Mouse (Mus musculus) common myeloid progenitor, adult 5-6 weeks (primary cell): ENCODE data around the gene Ciart. TPM values are rescaled to one million over a fixed set of nuclear protein-coding genes. Genes with fewer than 3 reads are reported as not detected.
"Not testable (repeated sequence)": the region's sequence is repeated elsewhere in the genome, so short reads cannot be mapped to it uniquely, and the experiment has no call there.

ENCODE experiments used
- ATAC-seq: replicated peaks from 2 replicates; pipeline ENCODE4 v1.8.0; 2016; ENCODE audit warnings: low read depth, mild to moderate bottlenecking, moderate TSS enrichment, inconsistent platforms; ENCODE audit not compliant: poor library complexity, severe bottlenecking
- total RNA-seq: library from RNA; stranded (forward); fragments of 200-1000, 187-1606 nt; gene quantifications from 2 replicates; pipeline ENCODE4 v1.2.3, GENCODE M21; 2017

Ciart gene
- total RNA-seq, 1 experiment from 2014 or later: 14.6 TPM

DNA sequence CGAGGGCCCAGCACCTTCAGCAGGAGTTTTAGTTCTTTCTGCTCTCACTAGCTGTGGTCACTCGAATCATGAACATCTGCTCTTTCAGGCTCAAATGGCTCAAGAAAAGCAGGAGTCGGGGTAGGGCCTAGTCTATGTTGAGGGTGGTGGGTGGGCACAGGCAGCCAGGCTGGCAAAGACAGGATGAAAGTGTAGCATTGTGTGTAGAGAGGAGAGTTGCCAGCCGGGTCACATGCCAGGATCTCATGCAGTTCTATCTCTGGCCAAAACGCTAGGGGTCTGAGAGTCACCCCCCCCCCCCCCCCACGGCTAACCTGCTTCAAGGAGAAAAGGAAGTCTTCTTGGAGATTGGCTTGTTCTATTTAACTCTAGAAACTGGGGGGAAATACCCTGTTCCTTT, 20.6 kb upstream of the Ciart start:
- no peak for ATAC-seq

DNA sequence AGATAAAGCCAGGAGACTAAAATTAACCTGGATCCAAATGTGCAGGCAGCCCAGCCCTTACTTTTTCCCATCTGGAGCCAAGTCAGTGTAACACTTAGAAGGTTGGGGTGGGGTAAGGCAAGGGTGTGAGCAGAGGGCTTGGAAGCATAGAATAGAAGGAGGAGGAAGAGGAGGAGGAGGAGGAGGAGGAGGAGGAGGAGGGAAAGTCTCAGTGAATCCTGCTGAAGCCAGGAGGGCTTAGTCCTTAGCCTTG, 20.2 kb upstream of the Ciart start:
- no peak for ATAC-seq

DNA sequence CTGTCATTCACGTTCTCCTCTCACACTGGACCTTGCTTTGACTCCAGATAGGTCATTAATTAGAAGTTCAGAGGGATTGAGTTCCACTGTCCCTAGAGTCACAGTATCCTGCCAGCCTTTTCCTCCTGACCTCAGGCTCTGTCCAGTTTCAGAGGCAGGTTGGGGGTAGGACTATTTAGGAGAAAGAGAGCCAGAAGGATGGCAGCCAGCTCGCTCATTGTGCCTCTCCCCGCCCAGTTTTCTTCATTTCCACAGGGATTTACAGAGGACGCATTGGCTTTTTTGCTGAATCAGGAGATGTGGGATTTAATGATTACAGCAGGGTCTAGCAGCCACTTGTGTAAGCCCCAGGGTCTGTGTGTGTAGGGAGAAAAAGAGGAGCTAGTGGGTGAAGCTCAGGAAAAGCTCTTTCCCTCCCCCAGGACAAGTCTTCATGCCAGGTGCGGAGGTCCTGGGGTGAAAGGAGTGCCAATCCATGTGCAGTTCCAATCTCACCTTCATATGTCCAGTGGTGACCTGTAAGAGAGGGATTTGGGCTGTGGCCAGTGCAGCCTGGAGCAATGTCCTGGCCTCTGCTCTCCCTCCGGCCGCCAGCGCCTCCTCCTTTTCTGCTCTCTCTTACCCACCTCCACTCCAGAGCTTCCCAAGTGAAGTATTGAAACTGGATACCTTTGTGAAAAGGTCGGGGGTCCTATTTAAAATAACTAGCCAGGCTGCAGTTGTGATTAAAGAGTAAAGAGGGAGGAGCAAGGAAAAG, 19.7 kb upstream of the Ciart start:
- no peak for ATAC-seq

DNA sequence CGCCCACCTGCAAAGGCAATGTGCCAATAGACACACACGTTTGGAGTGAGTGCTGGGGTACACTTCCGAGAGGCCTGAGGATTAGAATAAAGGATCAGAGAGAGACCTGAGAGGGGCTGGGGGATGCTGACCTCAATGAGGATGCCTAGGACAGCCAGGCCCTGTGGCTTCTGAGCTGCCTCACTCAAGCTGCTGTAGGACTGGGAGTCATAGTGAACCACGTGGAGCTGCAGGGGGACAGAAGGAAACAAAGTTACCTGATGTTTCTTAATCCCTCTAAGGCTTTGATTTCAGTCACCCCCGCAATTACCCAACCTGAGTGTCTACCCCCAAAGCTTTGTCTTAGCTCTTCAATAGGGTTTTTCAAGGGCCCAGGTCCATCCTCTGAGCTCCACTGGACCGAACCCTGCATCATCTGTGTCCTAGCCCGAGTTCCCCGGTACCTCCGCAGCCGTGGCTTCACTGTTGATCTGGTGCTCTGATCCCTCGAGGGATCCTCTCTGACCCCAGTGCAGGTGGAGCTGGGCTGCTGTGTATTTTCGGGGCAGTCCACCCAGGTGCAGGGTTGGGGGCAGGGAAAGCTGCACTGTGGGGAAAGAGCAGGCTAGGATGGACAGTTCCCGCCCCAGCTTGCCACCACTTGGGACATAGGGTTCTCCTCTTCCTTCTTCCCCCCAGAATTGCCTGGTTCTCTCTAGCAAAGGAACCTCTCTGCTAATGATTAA, 17.9 kb upstream of the Ciart start:
- ATAC-seq: no peak

DNA sequence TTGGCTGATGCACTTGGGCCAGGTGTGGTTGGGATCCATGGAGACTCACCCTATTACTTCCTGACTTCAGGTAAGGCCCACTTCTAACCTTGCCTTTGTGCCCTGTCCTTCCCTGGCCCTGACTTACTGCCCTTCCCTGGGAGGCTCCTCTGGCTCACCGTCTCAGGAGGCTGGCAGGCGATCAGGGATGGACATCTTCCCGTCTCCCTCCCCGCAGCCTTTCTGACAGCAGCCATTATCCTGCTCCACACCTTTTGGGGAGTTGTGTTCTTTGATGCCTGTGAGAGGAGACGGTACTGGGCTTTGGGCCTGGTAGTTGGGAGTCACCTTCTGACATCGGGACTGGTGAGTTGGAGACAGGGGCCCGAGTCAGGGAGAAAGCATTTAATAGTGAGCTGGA, 13.4 kb upstream of the Ciart start:
- ATAC-seq: not testable (repeated sequence)

DNA sequence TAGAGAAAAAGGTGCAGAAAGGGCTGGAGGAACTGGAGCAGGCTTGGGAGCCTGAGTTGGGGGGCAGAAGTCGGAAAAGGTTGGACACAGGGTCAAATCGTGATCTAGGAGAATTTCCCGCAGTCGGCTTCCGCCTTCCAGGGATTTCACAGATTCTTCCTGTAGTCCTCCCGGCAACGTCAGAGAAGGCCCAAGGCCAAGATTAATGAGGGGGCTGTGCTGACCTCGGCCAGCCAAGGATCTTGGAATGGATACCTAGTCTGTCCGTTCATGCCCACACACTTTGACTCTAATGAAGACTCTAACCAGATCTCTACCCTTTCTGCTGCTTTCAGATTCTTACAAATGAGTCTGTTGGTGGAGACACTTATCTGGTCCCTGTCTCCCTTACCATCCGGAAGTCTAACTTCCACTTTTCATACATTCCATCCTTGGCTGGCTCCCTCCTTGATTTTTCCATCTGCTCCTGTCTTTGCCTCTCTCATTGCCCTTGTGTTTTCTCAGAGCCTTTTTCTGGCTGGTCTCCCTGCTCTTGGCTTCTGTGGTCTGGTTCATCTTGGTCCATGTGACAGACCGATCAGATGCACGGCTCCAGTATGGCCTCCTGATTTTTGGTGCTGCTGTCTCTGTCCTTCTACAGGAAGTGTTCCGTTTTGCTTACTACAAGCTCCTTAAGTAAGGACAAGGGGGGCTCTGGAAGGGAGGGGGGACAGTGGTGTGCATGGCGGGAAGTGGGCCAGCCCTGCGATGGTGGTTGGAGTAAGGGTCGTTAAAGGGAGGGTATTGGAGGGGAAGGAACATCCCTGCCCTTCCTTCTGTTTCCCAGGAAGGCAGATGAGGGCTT, 12.5 kb upstream of the Ciart start:
- ATAC-seq: no peak

DNA sequence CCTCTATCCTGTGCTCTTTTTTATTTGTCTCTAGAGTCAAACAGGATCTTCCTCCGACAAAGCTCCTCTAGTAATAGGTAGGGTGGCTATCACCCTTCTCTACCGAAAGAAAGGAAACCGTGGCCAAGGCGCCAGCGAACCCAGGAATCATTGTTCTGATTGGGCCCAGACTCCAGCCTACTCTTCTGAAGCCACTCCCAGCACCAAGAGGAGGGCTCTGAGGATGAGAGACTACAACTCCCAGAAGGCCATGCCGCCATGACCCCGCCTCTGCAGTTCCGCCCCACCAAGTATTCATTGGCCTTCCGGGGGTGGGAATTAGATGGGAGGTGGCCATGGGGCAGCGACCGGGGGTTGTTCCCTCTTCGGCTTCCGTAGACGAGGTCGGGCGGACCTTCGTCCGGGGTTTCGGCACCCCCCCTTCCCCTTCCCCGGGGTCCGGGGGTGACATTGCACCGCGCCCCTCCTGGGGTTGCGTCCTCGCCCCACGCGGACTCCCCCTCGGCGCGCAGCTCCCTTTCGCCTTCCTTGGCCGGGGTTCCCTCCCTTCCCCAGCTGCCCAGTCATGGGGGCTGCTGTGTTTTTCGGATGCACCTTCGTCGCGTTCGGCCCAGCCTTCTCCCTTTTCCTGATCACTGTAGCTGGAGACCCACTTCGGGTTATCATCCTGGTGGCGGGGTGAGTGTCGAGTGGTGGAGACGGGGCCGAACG, 11.7 kb upstream of the Ciart start, which contains the start of gene Aph1a:
TSS of gene Aph1a (plus strand) at position 364 of the 711 bp plus-strand sequence.
- ATAC-seq: peak; percentile 94

DNA sequence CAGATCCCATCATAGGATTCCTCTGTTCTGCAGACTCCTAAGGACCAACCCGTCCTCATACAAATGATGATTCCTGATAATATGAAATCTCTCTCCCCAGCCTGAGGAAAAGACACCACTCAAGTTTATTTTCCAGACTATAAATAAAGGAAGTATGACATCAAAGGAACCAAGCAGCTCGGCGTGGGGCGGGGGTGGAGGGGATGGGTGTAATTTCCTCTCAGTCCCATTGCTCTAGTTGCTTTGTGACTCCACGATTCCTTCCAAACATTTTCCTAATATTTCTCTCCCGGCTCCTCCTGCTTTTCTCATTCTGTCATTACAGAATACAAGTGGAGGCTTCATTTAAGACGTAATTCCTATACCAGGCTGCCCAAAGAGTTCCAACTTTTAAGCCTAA, 11.1 kb upstream of the Ciart start:
- no peak for ATAC-seq

DNA sequence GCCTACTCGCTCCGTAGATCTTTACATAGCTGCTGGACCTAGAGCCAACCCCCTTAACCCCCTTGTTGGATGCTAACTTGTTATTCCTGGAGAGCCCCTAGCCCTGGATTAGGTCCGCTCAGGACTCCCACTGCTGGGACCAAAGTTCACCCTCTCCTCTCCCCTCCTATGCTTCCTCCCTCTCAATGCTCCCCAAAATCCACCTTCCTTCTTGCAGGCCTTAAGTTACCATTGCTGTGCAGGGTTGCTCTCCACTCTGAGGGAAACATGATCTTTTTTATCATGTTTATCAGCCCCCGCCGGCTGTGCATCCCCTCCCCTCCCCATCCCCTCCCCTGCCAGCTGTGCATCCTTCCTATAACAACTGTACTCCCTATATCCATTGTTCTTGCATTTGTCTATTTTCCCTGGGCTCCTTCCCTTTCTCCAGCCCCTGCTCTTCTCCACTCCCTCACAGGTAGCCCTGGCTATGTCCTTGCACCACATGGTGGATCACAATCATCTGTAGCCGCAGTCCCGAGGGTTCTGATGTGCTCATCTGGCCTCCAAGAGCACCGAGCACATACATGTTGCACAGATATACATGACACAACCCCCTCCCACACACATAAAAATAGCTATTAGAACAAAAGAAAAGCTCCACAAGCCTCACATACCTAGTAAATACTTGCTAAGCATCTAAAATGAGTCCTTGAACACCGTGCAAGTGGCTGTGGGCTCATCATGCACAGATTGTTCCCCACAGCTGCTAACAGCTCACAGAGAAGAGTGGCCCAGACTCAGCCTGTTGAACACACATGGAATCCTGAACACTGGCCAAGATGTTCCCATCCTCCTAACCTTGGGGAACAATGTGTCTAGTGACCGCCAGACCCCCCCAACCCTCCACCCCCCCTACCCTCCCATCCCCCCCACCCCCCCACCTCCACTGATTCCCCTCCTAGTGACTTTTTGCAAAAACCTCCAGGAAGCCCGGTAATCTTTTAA, 10.3 kb upstream of the Ciart start:
- ATAC-seq: no peak

DNA sequence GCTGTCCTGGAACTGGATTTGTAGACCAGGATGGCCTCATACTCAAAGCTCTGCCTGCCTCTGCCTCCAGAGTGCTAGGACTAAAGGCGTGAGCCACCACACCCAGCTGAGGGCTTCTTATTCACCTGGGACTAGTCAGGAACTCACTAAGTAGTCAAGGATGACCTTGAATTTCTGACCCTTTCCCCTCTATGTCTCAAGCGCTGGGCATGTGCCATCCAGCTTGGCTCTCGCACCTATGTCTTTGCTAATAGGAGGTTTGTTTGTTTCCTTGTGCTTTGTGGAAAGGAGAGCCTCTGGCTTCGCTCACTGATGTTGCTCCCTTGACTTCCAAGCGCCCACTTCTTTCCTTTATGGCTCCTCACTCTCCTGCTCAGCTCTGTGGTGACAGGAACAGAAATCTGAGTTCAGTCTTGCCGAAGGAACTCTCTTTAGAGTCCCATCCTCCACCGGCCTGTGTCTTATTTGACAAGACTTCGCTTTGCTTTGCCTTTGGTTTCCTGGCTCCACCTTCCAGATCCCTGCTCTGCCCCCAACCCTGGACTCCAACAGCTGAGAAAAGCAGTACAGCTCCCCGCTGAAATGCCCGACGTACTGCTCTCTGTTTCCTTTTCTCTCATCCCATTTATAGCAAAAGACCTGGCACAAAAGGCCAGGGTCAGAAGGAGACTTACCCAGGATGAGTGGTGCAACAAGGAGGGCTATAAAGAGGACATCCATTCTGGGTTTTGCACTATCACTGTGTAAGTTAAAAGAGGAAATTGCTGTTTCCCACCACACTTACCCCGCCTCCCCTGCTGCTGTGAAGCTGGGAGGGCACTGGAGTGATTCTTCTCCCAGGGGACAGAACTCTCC, 9.4 kb upstream of the Ciart start, which contains the start of gene BC028528:
TSS of gene BC028528 (minus strand) at position 795 of the 855 bp plus-strand sequence.
- ATAC-seq: peak; percentile 61

DNA sequence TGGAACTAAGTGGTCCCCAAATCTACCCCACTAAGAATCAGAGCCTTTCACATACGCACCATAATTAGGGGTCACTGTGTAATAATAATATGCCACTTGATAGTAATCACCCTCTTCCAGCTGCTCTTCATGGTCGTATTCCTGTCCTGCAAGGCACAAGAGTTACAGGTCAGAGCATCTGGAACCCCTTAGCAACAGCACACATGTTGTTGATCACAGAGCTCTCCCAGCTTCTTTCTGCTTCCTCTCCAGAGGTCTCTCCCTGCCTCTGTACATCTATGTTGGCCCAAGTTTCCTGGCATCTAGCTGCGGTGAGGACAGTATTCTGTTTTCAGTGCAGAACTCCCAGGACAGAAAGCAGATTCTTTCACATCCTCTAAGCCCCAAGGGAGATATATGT, 7.6 kb upstream of the Ciart start:
- no peak for ATAC-seq

DNA sequence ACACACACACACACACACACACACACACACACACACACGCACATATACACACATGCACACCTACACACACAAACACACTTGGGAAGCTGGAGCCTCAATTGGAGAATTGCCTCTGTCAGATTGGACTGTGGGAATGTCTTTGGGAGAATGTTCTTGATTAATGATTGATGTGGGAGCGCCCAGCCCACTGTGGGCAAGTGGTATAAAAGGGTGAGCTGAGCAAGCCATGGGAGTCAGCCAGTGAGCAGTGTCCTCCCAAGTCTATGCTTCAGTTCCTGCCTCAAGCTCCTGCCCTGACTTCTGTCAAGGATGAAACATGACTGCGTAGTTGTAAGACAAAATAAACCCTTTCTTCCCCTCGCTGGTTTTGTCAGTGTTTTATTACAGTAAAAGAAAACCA, 5.5 kb upstream of the Ciart start:
- no peak for ATAC-seq

DNA sequence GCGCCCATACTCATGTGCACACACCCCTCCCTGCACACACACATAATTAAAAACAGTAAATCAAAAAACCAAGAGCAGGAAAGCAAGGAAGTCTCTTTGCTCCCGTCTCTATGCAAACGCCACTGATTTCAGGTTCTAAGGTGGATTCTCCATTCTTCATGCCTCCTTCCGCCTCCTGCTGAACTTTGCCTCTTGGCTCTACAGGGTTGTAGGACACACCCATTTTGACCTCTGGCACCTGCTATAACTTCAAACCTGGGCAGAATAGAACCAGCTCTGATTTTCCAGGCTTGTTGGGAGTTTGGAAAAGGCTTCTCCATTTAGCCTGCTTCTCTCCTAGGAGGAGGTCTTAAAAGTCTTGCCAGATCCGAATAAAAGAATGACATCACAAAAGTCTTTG, 2.3 kb upstream of the Ciart start:
- ATAC-seq: no peak

DNA sequence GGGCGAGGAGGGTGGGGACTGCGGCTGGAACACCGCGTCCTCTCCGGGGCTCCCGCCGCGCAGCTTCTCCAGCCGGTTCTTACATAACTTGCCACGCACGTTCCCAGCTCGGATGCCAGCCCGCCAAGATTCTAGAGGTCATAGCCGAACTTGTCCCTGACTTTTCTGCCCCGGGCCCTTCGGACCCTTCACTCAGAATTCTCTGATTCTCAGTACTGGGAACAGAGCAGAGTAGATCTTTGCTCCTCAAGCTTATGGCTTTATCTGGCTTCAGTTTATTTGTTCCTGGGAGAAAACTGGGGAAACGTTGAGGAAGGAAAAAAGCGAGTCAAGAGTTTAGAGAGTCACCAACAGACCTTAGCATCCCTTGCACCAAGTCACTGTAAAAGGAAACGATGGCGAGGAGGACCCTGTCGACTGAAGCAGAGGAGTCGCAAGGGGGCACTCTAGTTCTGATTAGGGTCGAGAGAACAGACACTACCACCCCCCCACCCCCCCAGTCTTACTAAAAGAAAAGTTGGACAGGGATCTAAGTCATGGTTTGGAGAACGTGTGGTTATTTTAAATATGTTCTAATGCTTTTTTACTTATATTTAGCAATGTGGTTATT, 870 bp upstream of the Ciart start:
- no peak for ATAC-seq

DNA sequence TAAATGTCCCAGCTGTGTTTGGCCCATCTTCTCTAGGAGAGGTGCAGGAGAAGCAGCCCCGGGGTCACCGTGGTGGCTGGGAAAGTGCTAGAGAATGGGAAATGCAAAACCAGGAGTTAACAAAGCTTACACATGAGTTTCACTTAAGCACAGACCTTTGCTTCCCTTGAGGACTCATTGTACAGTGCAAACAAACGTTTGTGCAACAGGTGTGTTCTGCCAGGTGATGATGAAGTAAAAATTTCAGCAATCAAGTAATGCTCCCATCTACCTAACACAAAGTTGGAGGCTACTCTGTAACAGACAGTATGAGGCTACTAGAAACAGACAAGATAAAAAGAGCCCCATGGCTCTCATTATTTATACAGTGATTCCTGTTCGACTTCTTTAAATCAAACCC, 3.0 kb downstream of the Ciart start:
- ATAC-seq: no peak

DNA sequence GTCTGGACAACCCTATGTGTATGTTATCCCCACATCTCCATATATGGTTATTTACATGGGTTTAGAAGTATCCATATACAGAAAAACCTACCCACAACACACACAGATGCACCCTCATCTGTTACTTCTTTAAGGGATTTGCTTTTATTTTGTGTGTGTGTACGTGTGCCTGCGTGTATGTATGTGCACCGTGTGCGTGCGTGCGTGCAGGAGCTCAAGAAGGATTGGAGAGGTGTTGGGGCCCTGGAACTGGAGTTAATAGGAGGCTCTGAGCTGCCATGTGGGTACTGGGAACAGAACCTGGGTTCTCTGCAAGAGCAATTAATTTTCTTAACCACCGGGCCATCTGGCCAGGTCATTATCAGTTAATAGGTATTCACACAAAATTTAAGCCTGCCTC, 10.0 kb downstream of the Ciart start:
- no peak for ATAC-seq

DNA sequence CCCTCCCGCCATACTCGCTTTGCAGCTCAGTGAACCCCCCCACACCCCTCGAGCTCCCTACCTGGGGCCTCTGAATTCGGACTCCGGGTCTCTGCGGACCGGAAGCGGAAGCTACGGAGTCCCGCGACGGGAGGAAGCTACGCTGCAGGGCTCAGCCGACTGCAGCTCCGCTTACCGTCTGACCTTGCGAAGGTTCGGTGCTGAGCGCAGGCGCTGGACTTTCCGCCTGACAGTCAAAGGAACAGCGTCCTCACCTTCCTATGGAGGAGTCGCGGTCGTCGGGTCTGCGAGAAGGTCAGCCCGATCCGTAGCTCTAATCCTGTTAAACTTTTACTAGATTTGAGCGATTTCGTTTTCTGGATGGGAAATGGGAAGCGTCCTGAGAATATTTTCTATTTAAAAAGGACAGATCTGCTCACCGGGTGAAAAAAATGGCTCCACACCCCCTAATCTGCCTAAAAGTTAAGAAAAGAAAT, 10.6 kb downstream of the Ciart start, which contains the start of gene Mrps21:
TSS of gene Mrps21 (minus strand) at position 128 of the 476 bp plus-strand sequence.
- peak; percentile 98 for ATAC-seq

DNA sequence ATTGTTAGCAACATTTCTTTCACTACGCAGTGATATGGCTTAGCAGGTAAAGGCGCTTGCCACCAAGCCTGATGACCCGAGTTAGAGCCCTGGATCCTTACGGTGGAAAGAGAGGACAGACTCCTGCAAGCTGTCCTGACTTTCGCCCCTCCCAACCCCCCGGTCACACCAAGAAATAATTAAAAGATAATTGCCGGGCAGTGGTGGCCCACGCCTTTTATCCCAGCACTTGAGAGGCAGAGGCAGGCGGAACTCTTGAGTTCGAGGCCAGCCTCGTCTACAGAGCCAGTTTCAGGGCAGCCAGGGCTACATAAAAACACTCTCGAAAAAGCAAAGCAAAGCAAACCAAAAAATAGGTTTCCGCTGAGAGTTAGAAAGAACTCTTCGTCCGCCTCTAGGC, 11.1 kb downstream of the Ciart start:
- ATAC-seq: no peak
